Mouse (Mus musculus) mature B cell (primary cell): Measurements from ENCODE around the gene Ankra2.

ENCODE experiments used
- in situ Hi-C: fragments of 300-500 bp; cut with MboI; formaldehyde crosslinking; loops from 2 replicates; pipeline ENCODE4 v1.14.3; 2019

Gene Ankra2

GRCm38 (mm10) chr13:98262636-98263457, at the start of gene Ankra2, which contains the start of gene Utp15:
Ankra2 (plus strand) TSS chr13:98263074.
Utp15 (minus strand) TSS chr13:98263041.
- in situ Hi-C loops: loop anchor here (25.0 kb wide), 1 partner anchor 1026 kb away; the partner anchor contains the start of gene Enc1

DNA sequence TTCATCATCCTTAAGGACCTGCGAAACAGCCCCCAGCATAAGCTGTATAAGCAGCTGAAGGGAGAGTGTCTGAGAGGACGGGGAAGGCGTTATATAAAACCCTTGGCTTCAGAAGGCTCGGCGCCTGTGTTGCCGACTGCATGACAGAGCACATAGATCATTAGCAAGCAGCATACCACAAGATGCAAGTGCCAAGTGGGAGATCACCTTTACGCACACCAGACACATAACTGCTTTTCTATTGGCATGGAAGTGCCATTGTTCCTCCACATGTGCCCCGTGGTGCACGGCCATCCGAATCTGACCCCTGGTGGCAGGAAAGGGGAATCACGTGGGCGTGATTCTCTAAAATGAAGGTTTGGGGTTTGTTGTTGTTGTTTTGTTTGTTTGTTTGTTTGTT, 40.0 kb upstream of the Ankra2 start:
- in situ Hi-C loops: no loop called here

DNA sequence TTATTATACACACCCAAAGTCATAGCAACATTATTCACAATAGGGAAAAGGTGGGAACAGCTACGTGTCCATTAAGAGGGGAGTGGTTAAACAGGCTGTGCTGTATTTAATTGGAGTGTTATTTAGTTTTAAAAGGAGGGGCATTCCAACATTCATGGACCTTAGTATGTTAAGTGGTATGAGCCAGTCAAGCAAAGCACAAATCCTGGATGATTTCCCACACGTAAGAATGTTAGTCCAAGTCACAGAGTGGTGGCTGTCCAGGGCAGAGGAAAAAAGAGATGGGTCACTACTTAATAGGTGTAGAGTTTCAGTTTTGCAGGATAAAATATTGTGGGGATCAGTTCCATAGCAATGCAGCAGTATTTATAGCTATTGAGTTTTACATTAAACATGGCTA, 36.6 kb upstream of the Ankra2 start:
- in situ Hi-C loops: no loop called here

DNA sequence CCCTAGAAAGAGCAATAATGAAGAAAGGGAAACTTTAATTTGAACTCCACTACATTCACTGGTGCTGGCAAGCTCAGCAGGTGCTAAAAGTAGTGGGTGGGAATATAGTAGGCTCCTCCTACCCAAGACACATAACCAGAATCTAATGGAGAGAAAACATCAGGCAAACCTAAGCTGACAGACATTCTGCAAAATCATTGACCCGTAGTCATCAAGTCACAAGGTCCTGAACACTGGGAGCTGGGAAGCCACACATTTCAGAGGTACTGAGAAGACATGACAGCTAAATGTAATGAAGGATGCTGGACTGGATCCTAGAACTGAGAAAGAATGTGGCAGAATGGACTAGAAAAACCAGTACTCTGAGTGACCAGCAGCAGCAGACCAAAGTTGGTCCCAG, 32.4 kb upstream of the Ankra2 start:
- in situ Hi-C loops: no loop called here

DNA sequence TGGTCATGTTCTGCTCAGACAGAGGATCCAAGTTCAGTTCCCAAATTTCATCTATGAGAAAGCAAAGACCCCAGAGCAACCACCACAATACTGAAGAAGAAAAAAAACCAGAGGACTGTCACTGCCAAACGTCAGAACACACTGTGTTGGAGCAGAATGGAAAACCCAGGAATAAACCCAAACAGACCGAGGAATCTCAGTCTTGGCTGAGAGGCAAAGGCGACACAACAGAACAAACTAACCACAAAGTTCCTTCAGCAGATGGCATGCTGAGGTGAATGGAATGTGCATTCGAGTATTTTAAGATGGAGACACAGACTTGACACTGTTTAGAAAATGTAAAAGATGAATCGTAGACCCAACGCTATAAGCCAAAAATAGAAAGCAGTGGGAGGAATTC, 27.4 kb upstream of the Ankra2 start:
- in situ Hi-C loops: no loop called here

DNA sequence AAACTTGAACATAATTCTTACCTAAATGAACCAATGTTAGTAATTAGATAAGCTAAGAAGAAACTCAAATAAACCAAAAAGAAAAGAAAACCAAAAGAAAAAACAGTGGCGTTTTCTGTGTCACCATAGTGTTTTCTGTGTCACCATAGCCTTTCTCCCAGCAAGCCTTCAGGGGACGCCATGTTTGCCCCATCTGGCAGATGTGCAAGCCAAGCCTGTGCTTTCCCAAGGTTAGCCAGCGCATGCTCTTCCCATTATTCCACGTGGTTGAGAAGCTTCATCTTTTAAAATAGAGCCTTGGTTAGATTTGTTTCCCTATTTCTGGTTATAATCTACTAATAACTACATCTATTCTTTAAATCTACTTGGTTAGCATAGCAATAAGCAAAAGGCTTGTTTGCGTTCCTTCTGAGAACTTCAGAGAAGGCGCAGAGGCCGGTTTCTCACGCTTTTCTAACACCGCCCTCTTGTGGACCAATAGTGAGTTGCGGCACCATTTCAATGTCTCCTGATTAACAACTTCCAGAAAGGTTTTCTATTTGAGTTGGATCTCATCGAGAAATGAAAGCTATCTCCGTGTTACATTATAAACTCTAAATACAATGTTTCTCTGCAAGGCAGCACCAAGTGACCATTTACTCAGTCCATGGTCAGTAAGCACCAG, 22.8 kb upstream of the Ankra2 start:
- in situ Hi-C loops: no loop called here

DNA sequence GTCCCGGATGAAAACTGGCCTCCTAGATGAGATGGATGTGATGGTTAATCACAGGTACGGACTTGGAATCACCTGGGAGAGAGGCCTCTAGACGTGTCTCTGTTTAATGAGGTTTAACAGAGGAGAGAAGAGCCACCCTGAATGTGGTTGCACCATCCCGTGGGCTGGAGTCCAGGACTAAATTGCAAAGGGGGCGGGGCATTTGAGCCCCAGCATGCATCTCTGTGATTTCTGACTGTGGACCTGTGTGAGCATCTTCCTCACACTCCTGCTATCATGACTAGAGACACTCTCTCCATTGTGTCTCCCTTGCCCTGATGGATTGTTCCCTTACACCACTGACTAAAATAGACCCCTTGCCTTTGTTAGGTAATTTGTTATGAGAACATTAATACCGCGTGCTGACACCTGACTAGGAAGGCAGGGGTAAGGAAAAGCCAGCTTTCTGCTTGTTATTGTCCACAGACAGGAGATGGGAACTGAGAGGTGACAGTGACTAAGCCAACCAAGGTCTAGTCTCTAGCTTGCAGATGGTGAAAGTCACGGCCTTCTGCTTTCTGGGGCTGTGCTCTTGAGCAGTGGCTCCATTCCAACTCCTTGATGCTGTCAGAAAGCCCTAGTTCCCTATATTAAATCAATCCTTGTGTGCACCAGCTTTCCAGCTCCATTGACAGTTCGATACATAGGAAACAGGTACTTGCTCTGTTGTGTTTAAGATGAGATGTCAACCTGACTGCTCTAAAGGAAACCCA, 21.2 kb upstream of the Ankra2 start:
- in situ Hi-C loops: no loop called here

DNA sequence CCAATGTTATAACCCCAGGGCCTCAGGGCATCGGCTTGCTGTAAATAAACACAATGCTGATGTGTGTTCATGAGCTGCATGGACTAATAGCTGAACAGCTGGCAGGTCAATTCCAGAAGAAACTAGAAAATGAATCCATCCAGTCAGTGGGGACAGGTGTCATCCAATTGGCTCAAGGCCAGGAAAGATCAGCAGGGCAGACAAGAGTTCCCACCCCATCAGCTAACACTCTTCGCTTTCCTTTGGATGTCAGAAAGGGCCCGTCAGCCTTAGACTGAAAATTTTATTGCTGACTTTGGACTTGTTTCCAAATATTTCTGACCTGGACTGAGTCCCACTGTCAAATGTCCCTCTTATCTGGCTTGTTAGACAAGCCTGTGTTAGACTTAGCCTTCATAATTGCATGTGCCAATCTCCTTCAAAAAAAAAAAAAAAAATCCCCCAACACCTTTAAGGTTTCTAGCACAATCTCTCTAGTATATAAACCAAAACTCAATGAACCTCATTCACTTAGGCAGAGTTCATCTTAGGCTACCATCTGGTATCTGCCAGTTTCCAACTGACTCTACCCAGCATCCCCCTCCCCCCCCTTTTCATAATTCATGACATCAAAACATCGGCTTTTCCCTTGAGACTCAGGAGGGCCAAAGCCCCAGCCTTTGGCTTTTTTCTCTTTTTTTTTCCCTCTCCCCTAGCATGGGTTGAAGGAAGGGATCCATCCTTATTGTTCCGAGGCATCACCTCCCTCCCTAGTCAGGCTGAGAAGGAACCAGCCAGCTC, 18.1 kb upstream of the Ankra2 start:
- in situ Hi-C loops: no loop called here

GRCm38 (mm10) chr13:98245386-98245785, 17.5 kb upstream of the Ankra2 start:
- in situ Hi-C loops: no loop called here

- in situ Hi-C loops: no loop called here
Measured at GRCm38 (mm10) chr13:98249594-98249993, 13.3 kb upstream of the Ankra2 start.

GRCm38 (mm10) chr13:98254921-98255320, 8.0 kb upstream of the Ankra2 start:
- in situ Hi-C loops: loop anchor here (25.0 kb wide), 1 partner anchor 1018 kb away; the partner anchor contains the start of gene Enc1

DNA sequence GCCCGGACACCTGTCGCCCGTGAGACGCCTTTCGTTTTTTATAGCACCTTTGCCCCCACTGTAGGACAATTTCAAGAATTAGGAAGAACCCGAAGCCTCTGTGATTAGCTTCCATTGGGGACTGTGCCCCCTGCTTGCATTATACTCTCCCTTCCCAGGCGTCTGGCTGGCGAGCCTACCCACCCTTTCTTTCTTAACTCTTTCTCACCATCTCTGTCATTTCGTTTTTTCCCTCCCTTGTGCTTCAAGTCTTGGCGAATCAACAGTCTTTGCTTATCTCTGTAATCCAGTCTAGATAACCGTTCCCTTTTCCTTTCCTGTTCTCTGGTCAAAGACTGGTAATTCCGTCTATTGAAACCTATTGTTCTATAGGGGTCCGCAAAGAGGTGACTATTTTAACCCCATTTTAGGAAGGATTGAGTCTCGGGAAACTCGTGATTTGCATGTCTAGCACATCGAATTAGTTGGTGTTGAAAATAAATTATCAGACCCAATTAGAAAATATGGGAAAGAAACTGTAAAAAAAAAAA, 649 bp downstream of the Ankra2 start:
- in situ Hi-C loops: loop anchor here (25.0 kb wide), 1 partner anchor 1026 kb away; the partner anchor contains the start of gene Enc1

DNA sequence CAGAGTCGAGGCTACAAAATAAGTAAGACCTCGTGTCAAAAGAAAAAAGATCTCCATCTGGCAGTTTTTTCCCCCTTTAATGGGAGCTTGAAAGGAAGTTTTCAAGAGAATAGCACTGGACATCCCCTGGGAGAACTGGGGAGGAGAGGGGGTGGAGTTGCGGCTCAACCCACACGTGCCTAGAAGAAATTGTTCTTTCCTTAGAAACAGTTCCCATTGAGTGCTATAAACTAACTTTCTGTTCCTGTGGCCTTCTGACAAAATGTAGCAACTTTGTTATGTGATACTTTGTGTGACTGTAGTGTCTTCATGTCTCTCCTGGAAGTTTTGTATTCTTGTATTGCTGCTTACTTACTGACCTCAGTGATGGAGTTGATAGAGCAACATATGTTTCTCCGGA, 1.2 kb downstream of the Ankra2 start:
- in situ Hi-C loops: loop anchor here (25.0 kb wide), 1 partner anchor 1027 kb away; the partner anchor contains the start of gene Enc1

GRCm38 (mm10) chr13:98274023-98274422, 11.1 kb downstream of the Ankra2 start:
- in situ Hi-C loops: loop anchor here (25.0 kb wide), 1 partner anchor 1037 kb away; the partner anchor contains the start of gene Enc1

DNA sequence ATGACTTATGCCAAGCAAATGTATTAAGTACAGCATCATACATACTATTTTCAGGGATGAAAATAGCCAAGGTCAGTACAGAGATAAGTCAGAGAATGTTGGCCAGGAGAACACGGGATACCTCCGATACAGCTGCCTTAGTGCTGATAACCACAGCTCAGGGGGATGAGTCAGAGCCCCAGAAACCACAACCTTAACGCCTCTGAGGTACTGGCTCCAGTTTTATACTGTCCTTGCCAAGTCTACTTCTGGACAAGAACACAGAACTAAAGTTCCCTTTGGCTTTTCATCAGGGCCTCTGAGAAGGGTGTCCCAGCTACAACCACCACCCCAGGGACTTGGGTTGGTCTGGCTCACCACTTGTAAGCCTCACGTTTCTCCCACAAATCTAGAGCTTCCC, 12.8 kb downstream of the Ankra2 start:
- in situ Hi-C loops: no loop called here

GRCm38 (mm10) chr13:98276253-98276652, 13.4 kb downstream of the Ankra2 start:
- in situ Hi-C loops: no loop called here

DNA sequence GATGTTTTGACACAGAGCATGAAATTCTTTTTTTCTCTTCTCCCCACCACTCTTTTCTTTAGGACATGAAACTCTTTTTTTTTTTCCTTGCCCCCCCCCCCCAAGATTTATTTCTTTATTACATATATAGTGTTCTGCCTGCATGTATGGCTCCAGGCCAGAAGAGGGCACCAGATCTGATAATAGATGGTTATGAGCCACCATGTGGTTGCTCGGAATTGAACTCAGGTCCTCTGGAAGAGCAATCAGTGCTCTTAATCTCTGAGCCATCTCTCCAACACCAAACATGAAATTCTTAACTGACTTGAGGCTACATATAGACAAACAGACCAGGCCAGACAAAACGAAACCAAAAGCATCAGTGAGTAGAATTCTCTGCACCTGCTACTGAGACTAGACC, 14.6 kb downstream of the Ankra2 start:
- in situ Hi-C loops: no loop called here

- in situ Hi-C loops: no loop called here
Measured at GRCm38 (mm10) chr13:98279686-98280085, 16.8 kb downstream of the Ankra2 start, which contains the start of gene Gm21976. Gm21976 (plus strand) TSS chr13:98279887.

- in situ Hi-C loops: no loop called here
Measured at GRCm38 (mm10) chr13:98280990-98281650, 18.2 kb downstream of the Ankra2 start.

- in situ Hi-C loops: no loop called here
Measured at GRCm38 (mm10) chr13:98290719-98291118, 27.8 kb downstream of the Ankra2 start.
